14 mouse cellular contexts compared by ENCODE assay signal in the genomic region with DNA sequence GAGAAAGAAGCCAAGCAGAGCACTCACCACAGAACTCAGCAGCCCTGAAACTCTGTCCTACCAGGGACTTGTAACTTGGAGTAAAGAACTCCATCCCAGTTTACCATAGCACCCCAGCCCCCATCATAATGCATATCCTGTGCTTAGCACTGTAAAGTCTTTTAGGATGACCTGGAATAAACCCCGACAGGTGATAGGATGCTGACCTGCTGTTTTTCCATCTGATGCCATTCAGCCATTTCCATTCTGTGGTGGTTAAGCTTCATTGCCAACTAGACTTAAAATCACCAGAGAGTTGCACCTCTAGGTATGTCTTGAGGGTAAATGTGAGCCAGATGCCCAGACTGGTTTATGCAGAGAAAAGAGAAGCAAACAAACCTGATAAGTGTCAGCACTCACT.
"Had no signal": no experiment of that assay in that cellular context is flagged by ENCODE, and none has a peak within 500 bp of the region (broad histone marks: within the 10 kb centered on the region; RNA-seq: fewer than 3 reads in every experiment).

No protein-coding gene starts in this region.

- ATAC-seq: lung, postnatal 0 days had no signal

- H3K9me3 ChIP-seq: limb, embryonic 10.5 days; liver, embryonic 15.5 days; midbrain, embryonic 10.5 days had no signal

- H3K27me3 ChIP-seq: liver, embryonic 15.5 days had no signal

- H3K4me1 ChIP-seq: limb, embryonic 10.5 days; liver, embryonic 15.5 days; midbrain, embryonic 10.5 days had no signal

- H3K4me3 ChIP-seq: limb, embryonic 10.5 days; liver, embryonic 15.5 days; midbrain, embryonic 10.5 days; myocyte had no signal

- H3K36me3 ChIP-seq: limb, embryonic 10.5 days; liver, embryonic 15.5 days; midbrain, embryonic 10.5 days had no signal

- H3K27ac ChIP-seq: limb, embryonic 10.5 days; liver, embryonic 15.5 days; midbrain, embryonic 10.5 days; stomach, postnatal 0 days had no signal

- H3K9ac ChIP-seq: liver, embryonic 15.5 days had no signal

- H3K4me2 ChIP-seq: liver, embryonic 11.5 days; liver, embryonic 15.5 days had no signal

- DNase-seq: kidney, postnatal 25 days; layer of hippocampus, adult 9-11 months; layer of hippocampus, postnatal 36 days; lung, adult 2 months; lung, postnatal 36 days; midbrain, embryonic 14.5 days; thymus, postnatal 4 days had no signal
